Mouse (Mus musculus) left cerebral cortex, adult 9 months (tissue): ENCODE results near the gene Sorbs1.

Source experiments
- DNase-seq, 2 experiments: peaks; one replicate each; pipeline ENCODE4 v3.0.0; 2022; ENCODE audit warnings: low spot score in 2 of 2

Sorbs1 gene

DNA sequence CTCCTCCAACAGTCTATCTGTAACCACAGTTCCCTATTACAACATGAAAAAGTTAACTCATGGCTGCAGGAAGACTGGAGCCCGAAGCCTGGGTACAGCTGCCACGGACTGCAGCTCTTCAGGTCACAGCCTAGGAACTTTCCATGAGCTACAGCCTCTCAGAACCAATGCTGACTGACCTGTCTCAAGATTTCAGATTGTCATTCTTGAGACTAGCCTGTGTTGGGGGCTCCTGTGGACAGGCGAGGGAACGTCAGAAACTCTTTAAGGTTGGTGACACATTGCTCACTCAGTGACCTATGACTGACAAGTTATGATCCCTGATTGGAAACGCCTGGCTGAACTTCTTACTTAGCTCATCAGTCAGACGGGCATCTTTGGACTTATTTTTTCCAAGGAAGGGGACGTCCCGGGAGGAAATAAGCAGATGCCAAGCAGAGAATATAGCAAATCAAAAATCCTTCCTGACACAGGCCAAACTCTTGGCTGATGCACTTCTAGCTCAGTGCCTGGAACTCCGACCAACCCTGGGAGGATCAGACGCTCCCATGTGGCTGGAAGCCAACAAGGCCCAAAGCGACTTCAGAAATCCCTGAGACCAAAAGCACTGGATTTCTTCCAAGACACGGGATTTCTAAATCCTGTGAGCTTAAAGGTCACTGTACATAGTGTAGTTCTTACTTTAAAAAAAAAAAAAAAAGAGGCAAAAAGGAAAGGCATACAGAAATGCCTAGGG, 76.9 kb downstream of the Sorbs1 start:
- no peak for DNase-seq

DNA sequence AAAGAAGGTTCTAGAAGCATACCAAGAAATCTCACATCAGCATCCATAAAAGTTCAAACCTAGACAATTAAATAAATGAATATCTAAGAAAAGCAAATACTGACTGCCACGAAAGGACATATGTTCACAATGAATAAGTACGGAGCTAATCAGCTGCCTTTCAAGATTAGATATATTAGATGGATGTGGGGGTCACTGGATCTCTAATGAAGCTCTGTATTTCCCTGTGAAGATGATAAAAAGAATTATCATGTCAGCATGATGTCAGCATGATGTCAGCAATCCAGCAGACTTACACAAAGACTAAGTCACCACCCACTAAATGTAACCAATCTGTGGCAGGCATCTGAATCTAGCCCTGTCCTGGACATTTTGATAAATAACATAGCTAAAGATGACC, 77.8 kb downstream of the Sorbs1 start:
- no peak for DNase-seq

DNA sequence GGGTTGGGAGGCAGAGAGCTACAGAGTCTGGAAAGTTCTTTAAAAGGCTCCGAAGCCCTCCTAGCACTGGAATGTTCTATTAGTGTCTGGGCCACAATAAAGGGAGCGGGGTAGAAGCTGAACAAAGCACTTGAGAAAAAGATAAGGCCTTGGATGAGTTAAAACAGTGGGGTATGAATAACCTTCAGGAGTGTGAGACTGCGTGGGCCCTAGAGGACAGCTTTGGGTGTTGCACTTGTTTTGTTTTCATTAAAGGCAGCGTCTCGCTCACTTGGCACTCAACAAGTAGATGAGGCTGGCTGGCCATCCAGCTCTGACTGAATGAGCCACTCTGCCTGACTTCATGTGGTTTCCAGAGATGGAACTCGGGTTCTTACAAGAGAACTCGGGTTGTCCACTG, 78.5 kb downstream of the Sorbs1 start:
- no peak for DNase-seq

DNA sequence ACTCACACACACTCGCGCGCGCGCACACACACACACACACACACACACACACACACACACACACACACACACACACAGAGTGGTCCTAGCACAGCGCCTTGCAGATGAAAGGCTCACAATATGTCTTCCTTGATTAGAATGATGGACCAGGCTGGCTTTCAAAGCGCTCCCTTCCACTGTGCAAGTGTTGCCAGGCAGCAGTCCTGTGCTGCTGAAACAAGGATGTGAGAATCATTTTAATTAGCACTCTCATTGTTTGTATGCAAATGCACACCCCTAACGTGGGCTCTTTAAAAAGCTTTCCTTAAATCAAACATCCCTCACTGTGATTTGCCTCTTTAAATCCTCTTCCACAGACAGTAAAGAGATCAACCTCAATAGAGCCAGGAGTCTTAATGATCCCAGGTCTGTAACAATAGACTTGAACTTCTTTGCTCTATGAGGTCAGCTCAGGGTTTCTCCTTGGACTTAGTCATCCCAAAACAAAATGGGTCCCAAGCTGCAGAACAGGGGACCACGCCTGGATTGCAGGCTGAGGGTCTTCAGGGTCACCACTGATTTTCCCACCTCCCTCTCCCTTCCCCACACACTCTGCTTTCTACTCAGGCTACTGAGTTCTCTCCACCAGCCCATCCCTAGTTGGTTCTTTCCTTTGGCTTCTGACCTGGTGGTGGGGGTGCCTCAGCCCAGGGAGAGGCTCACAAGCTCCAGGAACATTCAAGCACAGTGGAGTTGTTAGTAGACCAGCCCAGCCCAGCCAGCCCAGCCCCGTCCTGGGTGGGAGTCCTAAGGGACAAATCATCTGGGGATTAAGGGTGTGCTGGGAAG, 79.3 kb downstream of the Sorbs1 start:
- DNase-seq: no peak

DNA sequence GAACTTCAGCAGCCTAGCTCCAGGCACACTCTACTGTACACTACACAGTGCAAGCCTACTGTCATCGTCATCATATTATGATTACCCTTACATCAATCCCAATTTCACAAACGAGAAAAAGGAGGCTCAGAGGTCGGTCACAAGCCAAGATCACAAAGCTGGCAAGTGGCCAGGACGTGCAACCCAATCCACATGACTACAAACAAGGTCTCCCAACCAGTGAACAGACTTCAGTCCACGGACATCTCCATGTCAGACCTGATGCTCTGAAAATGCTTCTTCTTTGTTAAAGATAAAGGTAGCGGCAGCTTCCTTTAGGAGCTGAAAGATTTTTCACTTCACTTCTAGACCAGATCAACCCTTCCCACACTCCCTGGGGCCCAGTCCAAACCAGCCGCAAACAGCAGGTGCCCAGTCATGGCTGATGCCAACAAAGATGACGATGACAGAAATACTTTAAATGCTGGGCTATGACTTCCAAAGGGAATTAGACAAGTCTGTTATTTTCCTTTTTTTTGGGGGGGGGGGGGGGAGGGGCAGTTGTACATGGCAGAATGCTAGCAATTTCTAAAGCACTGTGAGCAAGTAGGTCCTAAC, 80.2 kb downstream of the Sorbs1 start:
- no peak for DNase-seq

DNA sequence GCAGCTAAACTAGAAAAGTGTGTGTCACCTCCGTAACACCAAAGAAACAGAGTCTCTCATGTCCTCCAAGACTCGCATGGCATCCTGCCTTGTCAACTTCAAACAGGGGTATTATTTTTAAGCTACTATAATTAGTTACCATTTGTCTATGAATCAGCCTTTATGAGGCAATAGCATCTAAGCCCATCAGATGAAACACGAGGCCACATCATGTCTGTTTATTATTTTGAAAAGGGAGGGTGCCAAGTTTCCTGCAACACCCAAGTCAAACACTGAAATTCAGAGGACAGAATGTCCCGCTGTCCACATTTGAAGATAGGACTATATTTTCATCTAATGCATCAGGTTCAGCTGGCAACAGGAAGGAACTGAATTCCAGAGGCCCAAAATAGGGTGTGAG, 81.6 kb downstream of the Sorbs1 start:
- no peak for DNase-seq

DNA sequence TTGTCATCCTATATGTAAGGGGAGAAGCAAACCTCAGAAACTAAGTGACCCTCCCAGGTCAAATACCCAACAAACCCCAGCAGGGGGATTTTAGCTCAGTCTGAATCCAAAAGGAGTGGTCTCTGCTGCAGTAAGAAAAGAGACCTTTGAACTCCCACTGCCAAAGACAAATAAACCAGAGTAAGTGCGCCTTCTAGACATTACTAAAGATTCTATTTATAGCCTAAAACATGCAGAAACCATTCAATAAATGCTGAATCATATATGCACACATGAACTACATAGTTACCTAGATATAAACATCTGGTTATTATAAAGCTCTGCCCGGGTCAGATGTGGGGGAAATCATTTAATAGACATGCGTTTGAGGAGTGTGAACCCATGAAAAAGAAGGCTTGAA, 84.0 kb downstream of the Sorbs1 start:
- DNase-seq: no peak

DNA sequence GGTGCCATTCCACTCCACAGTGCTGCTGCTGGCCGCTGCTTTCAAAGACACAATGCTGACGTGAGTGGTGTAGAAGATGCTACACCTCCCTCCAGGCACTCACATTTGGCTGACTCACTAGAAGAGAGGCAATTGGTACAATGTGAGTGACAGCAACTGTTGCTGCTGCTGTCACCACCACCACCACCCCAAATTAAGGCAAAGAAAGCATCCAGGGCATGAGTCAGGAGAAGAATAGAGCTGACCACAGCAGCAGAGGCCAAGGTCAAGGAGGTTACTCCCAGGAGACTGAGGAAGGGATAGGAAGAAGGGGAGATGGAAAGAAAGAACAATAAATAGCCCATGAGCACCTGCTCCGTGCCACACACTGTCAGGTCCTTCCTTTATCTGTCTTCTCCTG, 84.4 kb downstream of the Sorbs1 start:
- no peak for DNase-seq

DNA sequence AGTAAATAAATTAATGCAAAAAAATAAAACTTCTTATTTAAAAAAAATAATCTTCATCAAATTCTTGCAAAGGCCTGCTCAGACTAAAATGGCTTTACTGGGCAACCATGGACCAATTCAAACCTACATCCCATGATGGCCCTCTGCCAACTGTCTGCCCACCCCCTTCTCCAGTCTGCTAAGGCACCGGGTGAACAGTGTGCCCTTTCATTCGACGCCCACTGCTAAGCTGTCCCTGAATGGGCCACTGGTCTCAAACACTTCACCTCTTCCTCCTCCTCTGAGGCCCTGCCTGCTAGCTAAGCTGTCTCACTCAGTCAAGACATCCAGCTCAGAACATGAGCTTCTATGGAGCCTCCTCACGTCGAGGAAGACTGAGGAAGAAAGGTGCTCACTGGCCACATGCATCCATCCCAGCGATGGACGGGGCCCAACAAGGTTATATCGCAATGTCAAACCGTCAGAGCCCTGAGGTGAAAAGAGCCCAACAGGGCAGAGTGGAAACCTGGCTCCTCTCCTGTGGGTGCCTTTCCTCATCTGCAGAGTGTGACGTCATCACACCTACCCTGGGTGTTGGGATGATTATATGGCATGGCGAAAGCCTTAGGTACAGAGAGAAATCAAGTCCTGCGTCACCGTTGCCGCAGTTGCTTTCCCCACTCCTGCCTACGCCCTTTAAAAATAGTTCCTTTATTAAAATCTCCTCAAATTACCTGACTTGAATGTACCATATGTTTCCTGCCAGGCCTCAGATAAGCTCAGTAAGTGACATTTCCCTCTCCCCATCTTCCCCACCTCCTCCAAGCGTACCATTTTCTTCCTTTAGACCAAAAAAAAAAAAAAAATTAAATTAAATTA, 87.2 kb downstream of the Sorbs1 start:
- no peak for DNase-seq

DNA sequence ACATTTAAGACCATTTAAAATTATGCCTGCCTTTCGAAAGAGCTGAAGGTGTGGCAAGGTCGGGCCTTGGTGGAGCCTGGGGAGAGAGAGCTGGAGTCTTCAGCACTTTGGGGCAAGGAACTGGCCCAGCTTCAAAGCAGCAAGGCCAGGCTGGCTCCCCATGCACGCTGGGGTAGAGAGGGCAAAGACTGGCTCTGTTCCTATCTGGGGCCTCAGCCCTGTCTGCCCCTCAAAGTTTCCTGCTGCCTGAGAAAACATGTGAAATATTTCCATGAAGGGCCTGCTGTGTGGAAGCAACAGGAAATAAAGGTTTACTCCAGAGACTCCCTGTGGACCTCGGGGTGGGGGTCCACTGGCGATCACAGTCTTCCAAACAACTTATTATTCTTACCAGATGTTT, 88.3 kb downstream of the Sorbs1 start:
- DNase-seq: no peak

DNA sequence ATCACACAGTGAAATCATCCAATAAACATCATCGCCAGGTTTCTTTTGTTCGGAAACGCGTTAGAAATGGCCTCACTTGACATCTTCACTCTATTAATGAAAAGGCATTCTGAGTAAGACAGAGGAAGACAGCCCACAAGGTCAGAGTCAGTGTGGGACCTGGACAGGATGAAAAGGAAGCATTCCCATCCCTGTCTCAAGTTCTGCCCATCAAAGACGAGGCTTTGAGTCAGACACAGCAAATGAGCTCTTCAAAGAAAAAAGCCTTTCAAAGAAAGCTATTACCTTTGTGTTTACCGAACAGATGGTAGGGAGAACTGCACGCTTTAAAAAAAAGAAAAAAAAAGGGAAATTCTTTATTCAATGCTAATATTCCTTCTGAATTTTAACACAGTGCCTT, 92.5 kb downstream of the Sorbs1 start:
- no peak for DNase-seq

DNA sequence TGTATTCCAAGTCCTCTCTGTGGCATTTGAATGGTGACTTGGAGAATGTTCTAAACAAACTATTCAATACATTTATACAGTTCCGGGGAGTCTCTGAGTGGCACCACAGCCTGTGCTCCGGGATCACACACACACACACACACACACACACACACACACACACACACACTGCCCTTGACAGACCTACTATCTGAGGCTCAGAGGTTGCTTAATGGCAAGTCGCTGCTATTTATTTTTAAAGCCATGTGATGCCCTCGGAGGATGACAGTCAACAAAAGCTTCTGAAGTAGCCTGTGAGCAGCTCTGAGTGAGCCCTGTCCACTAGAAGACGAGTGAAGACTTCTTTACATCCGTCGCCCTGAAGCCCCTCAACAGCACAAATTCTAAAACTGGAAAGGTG, 94.3 kb downstream of the Sorbs1 start:
- no peak for DNase-seq

DNA sequence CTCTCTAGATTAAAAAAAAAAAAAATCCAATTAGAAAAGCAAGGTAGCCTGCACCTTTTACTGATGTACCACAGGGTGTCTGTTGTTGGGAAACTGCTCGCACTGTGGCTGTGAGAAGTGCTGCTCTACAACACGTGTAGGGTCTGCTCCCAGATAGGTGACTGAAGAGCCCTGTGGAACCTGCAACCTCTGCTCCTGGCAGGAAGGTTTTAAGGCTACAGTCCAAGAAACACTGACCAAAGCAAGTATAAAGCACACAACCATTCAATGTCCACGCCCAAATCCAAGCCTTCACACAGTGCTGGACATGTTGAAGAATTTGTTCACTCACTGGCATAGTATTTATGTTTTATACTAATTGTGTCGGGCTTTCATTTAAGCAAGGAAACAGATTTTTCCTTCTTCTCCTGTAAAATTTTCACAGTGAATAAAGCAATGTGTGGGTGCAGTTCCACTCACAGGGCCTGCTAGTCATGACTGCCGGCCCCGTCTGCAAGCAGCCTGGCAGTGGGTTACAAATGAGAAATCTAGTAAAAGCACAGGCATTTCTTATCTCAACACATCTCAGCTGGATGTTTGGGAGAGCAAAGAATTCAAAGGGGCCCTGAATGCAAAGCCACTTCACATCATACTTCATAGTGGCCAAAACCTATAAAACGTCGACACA, 96.3 kb downstream of the Sorbs1 start:
- DNase-seq: no peak

DNA sequence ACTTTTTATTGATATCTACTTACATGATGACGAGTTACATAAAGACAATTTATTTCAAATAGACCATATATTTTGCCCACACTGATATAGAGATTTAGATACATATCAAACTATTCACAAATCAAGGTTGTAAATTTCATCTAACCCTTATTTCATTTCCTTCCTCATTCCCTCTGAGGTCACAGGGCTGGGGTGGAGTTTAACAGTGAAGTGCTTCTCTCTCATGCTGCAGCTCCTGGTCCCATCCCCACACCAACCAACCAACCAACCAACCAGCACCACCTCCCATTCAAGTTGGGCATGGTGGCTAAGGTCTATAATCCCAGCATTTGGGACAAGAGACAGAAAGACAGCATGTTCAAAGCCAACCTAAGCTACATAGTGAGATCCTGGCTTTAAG, 97.9 kb downstream of the Sorbs1 start:
- no peak for DNase-seq

DNA sequence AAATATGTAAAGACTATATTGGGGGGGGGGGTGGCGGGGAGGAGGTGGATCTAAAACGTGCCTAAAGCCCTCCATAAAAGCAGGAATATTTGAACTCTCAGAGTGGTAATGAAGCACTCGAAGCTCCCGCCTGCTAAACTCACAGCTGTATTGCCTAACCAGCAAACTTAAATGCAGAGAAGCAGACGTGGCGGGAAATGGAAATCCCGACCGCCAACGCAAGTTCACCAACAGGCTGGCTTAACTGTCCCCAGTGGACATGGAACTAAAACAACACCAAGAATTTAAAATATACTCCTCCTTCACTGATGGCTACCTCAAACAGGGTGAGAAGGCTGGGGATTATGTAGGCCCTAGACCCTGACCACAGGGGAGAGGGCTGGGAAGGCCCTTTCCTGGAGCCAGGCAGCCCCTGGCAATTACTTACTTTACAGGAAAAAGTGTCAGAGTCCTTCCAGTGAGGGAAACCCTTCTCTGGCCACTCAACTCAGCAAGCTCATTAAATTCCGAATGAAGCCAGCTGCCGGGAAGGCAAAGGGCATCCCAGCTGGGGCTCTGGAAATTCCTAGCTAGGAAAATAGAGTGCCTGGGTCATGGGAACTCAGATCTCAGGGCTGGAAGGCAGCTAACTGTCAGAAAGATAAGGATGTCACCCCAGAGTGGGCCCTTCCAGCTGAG, 98.6 kb downstream of the Sorbs1 start:
- no peak for DNase-seq

DNA sequence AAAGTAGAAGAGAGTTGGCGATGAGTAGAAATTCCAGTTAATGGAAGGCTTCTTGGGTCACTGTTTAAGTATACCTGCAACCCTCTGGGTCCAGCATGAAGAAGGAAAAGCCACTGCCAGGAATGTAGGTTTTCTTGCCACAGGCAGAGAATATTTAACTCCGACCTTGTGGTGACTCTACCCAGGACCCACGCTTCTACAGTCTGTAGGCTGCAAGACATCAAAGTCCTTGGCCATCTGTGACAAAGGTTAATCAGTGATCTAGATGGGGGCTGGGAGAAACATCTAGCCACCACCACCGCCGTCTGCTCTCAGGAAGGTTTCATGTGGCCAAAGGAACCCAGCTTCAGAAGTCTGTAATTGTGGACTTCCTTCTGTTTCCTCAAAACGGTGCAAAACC, 99.2 kb downstream of the Sorbs1 start:
- DNase-seq: no peak

DNA sequence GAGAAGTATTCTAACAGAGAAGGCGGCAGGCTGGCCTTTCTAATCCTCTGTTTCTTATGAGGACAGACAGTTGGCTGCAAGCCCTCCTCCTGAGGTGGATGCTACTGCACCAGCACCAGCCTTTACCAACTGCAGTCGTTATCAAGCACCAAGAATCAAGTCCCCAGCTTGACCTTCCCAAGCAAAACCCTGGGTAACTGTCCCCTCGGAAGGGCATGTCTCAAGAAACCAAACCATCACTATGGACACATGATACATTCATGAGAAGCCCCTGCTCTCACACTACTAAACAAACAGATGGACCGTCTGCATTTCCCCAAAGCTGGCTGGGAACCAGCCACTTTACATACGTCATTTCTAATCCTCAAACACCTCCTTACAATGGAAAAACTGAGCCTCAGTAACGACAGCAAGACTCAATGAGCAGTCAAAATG, 102.2 kb downstream of the Sorbs1 start:
- no peak for DNase-seq

DNA sequence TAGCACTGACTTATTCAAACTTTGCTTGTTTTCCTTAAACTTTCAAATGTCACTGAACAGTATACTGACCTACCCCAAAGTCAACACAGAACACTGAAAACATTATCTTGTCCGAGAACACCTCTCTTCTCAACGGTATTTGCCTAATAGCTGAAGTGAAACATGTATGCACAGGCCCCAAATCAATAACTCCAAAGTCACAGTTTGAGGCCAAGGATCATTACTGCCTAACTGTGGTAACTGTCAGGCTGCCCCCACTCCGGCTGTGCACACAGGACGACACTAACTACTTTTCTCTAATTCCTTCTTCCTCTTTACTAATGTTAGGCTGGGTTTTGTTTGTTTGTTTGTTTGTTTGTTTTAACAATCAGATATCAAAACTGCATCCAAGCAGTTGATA, 103.1 kb downstream of the Sorbs1 start:
- no peak for DNase-seq

DNA sequence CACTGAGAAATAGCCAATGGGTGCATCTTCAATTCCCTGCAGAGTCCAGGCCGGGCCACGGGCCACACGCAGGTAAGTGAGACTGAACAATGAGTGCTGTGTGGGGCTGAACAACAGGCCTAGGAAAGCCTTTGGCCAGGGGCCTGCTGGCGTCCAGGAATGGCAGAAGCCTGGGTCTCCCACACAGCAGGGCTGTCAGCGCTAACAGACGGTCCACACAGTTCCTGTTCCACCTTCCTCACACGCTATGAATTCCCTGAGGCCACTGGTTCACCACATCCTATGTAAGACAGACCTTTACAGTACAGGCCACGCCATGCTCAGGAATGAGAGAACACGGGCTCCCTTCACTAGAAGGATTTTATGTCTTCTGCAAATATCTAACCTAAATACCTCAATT, 103.5 kb downstream of the Sorbs1 start:
- no peak for DNase-seq

DNA sequence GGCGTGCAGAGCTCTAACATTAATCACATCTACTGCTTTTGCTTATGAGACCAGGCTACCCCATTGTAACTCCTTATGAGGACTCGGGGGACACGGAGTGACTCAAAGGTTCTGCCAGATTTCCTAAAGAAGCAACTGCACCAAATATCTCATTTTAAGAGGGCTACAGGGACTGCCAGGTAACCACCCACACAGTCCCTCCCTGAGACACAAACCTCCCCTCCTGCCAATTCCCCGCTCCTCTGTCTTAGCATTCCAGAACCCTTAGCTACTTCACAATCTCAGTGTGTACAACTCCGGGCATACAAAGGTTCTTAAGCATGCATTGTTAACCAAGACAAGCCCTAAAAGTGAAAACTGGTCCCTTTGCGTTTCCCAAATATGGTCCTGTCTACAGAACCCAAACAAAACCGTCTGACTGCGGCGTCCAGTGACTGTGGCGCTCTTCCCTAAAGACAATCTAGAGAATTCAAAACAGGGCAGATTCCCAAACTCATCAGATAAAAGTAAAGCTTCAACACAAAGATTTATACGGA, 104.0 kb downstream of the Sorbs1 start:
- DNase-seq: no peak

DNA sequence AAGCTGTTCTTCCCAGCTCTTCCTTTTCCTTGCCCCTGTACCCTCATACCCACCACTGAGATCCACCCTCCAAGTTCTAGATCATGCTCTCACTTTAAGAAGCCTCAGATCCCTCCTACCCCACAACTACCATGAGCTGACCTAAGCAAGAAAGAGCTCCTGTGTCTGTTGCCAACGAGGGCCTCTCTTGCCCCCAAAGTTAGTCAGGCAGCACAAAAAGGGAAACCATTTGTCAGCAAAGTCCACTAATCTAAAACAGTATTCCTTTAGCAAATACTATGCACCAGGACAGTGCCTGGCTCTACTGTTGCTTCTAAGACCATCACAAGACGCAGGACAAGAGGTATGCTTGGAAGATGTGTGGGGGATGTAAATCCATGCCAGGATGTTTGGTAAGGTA, 106.4 kb downstream of the Sorbs1 start:
- DNase-seq: no peak
